Mouse (Mus musculus): ENCODE measurements around the gene Dnase1l1.
A peak's percentile ranks its signal among the peaks of the same experiment; 100 is the strongest.

Dnase1l1 gene

DNA sequence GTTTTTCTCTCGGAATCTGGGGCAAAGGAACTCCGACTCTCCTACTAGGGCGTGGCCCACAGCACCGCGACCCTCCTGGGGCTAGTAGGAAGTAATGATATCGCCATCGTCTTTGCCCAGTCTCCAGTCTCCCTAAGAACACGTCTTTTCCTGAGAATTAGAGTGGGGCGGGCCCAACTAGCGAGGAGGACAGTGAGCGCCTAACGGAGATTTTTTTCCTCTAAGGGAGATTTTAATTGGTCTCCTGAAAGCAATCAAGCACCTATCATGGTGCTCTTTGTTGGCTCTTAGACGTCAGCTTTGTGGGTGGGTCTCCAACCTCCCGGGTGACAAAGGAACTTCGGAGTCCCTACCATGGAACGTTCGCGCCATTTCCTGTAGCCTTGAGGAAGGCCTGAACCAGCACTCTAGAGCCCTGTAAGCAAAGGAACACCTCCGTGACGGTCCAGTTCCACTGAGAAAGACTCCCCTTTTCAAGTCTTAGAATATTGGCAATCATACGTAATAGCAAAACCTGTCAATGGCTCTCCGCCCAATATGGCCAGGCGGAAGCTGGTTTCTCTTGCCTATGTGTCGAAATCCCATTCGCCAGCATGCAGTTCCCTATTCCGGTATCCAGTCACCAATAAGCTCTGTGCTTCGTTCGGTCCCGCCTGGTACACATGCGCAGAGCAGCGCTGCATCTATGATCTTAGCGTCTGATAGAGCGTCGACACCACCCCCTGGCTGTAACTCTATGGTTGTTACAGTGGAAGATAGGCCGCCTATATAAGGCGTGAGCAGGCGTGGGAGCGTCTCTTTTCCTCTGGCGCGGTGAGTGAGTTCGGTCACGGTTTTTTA is 11.9 kb downstream of the Dnase1l1 start, which contains the start of gene Rpl10:
Rpl10 (plus strand) TSS at position 751 of the 840 bp plus-strand sequence.
- DNase-seq (ENCODE audit: low spot score in 2 of 2), result peak; percentile 91 to 92

DNA sequence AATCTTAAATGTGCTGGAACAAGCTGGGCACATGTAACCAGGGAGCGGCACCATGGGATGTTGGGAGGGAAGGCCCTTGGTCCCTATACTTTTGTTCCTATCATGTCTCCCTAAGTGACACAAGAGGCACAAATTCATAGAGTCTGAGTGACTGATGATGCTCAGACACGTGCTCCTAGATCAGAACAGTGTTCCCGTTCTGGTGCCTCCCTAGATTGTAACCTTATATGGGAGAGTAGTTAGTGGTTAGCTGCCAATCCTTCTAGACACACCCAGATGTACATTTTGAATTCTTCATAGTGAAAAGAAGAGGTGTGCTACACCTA is 12.4 kb downstream of the Dnase1l1 start:
- no peak for DNase-seq (ENCODE audit: low spot score in 2 of 2)

DNA sequence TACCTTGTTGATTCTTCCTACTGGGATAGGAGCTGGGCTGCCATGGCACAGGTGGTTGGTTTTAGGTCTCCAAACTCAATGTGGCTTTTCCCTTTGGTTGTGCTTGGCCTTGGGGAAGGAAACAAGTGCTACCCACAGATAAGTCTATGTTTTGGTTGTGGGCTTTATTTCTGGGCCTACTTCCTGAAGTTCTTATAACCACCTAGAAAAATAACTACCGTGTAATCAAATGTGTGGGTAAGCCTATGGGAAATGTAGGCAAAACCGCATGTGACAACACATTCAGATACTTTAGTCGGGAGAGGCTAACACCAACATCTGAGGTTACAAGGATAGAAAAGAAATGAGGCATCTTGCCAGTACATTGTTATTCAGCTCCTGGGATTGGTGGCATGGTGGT is 24.4 kb downstream of the Dnase1l1 start:
- DNase-seq (ENCODE audit: low spot score in 2 of 2), result no peak

DNA sequence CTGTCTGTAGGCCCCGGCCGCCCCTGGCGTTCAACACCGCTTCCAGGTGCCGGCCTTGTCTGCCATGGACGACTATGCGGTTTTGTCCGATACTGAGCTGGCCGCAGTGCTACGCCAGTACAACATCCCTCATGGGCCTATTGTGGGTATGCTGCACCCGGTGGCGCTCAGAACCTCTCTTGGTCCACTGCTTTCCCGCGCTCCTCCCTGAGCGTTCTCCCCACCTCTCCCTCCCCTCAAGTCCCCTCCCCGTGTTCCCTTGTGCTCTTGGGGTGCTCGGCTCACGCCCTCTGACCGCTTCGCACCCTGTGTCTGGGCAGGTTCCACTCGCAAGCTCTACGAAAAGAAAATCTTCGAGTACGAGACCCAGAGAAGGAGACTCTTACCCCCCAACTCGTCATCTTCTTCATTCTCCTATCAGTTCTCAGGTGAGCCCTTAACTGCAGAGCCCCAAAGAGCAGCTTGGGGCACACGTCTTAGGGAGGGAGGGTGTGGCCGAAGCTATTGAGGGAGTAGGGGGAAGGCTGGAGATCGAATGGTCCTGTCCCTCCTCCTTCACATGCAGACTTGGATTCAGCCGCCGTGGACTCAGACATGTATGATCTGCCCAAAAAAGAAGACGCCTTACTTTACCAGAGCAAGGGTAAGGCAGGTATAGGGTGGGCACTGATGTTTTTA is 27.1 kb downstream of the Dnase1l1 start:
- no peak for DNase-seq (ENCODE audit: low spot score in 2 of 2)

DNA sequence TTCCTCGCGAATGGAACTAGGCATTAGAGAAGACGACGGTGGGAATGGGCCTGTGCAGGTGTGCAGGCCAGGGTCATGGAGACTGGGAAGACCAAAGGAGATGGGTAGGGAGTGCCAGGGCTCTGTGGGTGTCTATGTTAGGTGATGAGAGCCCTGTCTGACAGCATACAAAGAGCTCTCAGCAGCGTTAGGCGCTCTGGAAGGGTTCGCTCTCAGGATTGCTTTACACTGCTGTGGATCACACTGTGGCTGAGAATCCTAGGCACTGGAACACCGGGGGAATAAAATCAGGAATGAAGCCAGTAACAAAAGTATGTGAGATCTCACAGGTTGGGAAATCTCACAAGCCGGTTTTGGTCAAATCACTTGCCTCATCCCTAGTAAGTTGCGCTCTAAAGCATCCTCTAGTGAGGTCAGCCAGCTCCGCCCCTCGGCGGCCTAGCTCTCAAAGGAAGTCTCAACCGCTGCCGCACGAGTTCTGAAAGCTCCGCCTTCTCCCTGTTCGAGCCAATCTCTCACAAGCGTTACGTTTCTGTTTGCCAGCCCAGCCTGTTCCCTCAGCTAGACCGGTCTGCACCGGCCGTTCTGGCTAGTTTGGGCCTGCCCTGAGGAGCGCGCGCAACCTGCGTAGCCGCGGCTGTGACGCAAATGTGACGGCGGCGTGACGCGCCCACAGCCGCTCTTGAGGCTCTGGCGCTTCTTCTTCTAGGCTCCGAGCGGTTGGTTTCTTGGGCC is 27.8 kb downstream of the Dnase1l1 start, which contains the start of gene Emd:
Emd (plus strand) TSS at position 535 of the 735 bp plus-strand sequence.
- peak; percentile 93 for DNase-seq (ENCODE audit: low spot score in 2 of 2)

DNA sequence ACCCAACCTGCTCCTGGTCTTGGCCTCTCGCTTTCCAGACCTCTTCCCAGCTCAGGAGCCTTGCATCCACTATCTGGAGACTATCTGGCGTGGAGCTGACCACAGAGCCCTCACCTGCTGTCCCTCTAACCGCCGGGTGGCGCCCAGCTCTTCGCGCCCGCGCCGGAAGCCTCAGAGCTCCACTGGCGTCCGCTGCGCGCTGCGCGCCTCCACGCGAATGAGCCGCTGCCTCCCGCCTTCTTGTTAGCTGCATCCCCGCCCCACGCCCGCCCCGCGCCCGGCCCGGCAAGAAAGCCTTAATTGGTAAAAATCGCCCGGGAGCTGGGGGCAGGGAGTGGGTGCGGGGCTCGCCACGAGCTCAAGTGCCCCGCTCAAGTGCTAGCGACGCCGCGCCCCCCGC is 32.5 kb downstream of the Dnase1l1 start, which contains the start of gene Flna:
Flna (minus strand) TSS at position 206 of the 400 bp plus-strand sequence.
- DNase-seq (ENCODE audit: low spot score in 2 of 2), result peak; percentile 72 to 74

DNA sequence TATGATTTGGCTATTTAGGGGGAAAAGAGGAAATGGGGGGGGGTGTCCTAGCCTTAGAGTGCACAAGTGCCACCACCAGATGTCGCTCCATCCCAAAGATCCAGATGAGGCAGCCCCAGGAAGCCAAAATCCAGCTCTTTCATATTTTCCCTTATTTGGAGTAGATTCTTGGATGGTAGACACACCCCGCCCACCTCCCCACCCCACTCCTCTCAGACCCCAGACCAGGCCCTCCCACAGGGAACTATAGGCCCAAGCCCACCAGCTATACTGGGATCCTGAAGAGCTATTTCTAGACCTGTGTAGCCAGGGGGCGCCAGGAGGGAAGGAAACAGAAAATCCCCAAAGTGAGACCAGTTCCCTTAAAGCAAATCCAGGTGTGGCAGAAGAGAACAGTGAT is 33.5 kb downstream of the Dnase1l1 start:
- peak; percentile 55 to 63 for DNase-seq (ENCODE audit: low spot score in 2 of 2)

DNA sequence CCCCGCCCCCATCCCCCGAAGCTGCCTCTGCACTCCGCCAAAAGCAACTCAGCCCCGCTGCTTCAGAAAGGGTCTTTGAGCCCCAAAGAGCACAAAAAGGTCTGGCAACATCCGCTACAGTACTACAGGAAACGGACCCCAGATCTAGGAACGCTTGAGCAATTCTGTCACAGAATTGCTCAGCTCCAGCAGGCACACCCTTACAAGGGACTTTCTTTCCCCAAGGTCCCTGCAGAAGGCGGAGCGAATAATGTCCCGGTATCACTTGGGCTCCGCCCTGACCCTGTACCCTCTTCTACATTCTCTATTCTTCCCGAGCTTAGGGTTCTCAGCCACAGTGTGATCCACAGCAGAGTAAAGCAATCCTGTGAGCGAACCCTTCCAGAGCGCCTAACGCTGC is 35.4 kb downstream of the Dnase1l1 start:
- DNase-seq (ENCODE audit: low spot score in 2 of 2), result peak; percentile 55 to 68

DNA sequence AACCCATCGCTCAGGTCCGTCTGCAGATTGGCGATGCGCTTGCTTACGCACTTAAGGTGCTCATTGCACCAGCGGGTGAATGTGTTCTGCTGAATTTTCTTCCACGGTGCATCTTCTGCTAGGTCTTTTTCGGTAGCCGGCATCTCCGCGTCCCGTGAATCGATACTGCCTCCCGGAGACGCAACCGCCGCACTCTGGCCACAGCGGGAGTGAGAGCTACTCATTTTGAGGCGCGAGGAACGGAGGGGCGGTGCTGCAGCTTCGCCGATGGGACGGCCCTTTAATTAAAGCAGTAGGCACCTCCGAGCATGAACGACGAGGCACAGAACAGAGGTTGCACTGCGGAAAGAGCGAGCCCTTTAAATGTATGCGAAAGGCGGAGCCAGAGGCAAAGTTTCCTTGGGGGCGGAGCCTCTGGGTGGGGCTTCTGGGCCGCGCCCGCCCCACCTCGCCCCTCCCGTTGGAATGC is 35.9 kb downstream of the Dnase1l1 start:
- DNase-seq (ENCODE audit: low spot score in 2 of 2), result peak; percentile 87 to 89

DNA sequence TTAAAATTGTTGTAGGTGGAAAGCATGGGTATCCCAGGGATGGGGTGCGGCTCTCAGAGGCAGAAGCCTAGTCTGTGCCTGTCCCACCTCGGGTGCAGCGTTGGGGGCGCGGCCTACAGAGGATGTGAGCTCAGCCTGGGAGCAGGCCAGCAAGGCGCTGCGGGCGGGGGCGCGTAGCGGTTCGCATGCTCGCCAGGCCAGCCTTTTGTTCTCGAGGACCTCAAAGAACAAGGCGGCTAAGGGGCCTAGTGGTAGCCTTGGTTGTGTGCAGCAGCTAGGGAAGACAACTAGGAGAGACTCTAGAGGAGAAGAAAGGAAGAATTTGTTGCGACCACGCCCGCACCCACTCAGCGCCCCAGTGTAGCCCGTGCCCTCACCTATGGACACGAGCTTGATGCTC is 36.5 kb downstream of the Dnase1l1 start:
- peak; percentile 77 to 82 for DNase-seq (ENCODE audit: low spot score in 2 of 2)

DNA sequence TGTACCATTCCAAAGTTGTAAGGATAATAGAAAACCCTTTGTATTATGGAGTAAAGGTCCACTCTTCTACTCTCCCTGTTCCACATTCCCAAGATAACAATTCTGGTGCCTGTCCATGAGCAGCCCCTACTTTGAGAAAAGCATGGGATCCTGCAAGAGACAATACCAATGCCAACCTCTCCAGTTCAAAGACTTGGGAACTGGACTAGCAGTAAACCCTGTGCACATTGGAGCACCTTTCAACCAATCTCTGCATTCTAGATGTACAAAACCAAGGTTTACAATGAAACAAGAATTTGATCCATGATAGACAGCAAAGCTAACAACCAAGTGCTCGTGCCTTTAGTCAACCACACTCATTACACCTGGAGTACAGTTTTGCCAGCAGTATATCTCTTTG is 37.0 kb downstream of the Dnase1l1 start:
- no peak for DNase-seq (ENCODE audit: low spot score in 2 of 2)

DNA sequence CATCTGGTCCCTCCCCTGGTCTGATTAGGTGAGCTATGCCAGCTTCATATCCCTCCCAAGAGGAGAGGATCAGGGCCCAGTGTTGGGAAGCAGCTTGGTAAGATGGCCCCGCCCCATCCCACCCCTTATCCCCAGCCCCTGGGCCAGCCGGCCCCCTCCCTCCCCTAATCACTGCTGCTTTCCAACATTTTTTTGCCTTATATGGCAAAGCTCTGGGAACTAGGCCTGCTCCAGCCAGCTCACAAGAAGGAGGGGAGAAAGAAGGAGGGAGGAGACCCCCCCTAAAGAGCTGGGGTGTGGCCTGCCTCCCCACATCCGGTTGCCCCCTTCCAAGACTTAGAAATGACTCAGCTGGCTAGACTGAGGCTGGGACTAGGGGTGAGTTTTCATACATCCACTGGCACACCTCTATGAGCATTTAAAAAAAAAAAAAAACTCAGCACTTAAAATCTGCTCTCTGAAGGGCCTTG is 37.5 kb downstream of the Dnase1l1 start:
- DNase-seq (ENCODE audit: low spot score in 2 of 2), result peak; percentile 62 to 63

DNA sequence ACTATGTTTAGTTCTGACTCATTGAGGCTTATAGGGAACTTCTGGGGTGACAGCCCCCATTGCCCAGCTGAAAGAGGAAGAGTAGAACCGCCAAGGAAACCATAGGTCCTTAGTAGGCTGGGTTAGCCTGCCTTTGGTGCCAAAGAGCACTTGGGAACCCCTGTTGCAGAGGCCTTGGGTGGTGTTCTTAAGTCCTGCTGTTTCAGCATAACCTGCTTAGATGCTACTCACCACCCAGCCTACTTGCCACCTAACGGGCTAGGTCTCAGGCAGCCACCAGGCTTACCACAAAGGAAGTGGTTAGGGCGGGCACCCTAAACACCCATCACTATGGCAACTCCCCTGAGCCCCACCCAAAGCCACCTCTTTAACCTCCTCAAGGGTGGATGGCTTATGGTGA is 38.3 kb downstream of the Dnase1l1 start:
- peak; percentile 85 to 87 for DNase-seq (ENCODE audit: low spot score in 2 of 2)

DNA sequence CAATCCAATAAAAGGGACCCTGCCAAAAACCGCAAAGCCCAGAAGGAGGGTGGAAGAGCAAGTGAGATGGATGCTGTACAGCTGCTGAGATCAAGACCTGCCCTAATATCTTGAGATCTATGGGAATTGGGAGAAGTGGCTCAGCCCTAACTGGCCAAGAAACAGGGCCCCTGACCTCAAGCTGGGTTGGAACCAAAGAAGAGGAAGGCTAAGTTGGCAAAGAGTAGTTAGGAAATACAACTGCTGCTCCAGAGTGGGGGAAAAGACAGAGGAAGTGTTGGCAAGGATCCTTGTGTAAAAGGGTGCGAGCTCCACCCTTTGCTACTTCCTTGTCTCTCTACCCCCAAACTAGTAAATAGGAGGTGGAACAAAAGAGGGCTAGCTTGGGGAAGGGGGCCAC is 38.7 kb downstream of the Dnase1l1 start:
- DNase-seq (ENCODE audit: low spot score in 2 of 2), result no peak

DNA sequence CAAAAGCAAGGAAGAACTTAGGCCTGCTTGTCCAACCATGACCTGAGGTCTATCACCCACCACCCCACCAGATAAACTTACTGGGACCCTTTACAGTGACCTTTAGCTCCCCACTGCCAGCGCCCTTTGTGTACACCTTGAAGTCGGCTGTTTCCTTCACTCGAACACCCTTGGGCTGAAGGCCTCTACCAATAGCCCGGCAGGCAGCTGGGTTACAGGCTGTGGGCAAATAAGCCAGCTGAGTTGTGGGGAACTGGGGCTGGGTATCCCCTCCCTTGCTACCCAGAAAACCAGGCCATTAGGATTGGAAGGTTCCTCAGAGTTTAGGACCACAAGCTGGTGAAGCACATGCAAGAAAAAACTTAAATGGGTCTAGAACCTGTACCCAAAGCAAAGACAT is 41.8 kb downstream of the Dnase1l1 start:
- DNase-seq (ENCODE audit: low spot score in 2 of 2), result no peak

DNA sequence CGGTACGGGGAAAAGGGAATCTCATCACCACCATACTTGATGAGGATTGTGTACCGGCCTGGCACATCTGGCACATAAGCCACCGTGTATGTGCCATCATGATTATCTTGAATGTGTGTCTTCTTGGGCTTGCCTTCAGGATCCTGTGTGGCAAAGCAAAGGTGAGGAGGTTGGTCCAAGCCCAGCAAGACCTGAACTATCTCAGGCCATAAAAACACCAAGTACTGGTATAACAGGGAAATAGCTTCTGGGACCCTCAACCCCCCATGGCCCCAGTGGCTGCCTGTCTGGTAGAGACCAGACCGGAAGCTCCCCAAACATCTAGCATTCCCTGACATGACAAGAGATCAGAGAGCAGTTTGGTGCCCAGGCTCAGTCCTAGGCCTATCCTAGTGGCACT is 48.9 kb downstream of the Dnase1l1 start:
- no peak for DNase-seq (ENCODE audit: low spot score in 2 of 2)

DNA sequence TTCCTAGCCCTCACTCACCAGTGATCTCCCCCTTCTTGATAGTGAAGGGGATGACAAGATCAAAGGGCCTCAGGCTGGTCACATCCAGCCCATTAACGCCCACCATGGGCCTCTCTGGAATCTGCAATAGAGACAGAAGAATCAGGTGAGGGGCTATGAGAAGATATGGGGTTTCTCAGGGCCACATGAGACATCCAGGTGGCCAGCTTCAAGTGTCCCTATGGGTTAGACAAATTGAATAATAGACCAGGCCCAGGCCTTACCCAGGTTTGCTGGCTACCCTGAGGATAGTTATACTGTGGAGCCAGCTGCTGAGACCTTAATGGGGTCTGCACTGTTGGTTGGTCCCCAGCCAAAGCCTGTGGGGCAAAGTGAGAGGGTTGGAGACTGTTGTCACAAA is 52.1 kb downstream of the Dnase1l1 start:
- no peak for DNase-seq (ENCODE audit: low spot score in 2 of 2)

Data from spleen, postnatal 36 days (tissue).